Mouse (Mus musculus) embryo, embryonic 10 days (tissue): ENCODE measurements around the gene Ube2o.
A peak's percentile ranks its signal among the peaks of the same experiment; 100 is the strongest.
"Not testable (repeated sequence)": the region's sequence is repeated elsewhere in the genome, so short reads cannot be mapped to it uniquely, and the experiment has no call there.

Source experiments
- DNase-seq: peaks from one replicate; pipeline ENCODE4 v3.0.0-alpha.2; 2015; ENCODE audit warnings: low spot score

Gene Ube2o

GRCm38 (mm10) chr11:116512154-116512553, 69.1 kb downstream of the Ube2o start:
- no peak for DNase-seq

GRCm38 (mm10) chr11:116511301-116511868, 69.9 kb downstream of the Ube2o start:
- DNase-seq, result no peak

- DNase-seq, result peak; percentile 35
Measured at GRCm38 (mm10) chr11:116508689-116509088, 72.6 kb downstream of the Ube2o start.

- DNase-seq, result no peak
Measured at GRCm38 (mm10) chr11:116506151-116506875, 74.9 kb downstream of the Ube2o start.

- no peak for DNase-seq
Measured at GRCm38 (mm10) chr11:116505573-116505972, 75.7 kb downstream of the Ube2o start.

- no peak for DNase-seq
Measured at GRCm38 (mm10) chr11:116504516-116504915, 76.7 kb downstream of the Ube2o start.

- peak; percentile 65 for DNase-seq
Measured at GRCm38 (mm10) chr11:116501005-116501746, 80.1 kb downstream of the Ube2o start.

GRCm38 (mm10) chr11:116499018-116499417, 82.2 kb downstream of the Ube2o start:
- no peak for DNase-seq

GRCm38 (mm10) chr11:116498596-116498995, 82.7 kb downstream of the Ube2o start:
- no peak for DNase-seq

- no peak for DNase-seq
Measured at GRCm38 (mm10) chr11:116497313-116497712, 83.9 kb downstream of the Ube2o start.

GRCm38 (mm10) chr11:116494474-116495174, 86.6 kb downstream of the Ube2o start:
- no peak for DNase-seq

GRCm38 (mm10) chr11:116493795-116494252, 87.4 kb downstream of the Ube2o start, which contains the start of gene Prpsap1:
Gene Prpsap1, minus strand, starts transcription at chr11:116494202.
- DNase-seq, result peak; percentile 82

GRCm38 (mm10) chr11:116493191-116493590, 88.1 kb downstream of the Ube2o start:
- no peak for DNase-seq

- DNase-seq, result not testable (repeated sequence)
Measured at GRCm38 (mm10) chr11:116492507-116492906, 88.7 kb downstream of the Ube2o start.

GRCm38 (mm10) chr11:116491338-116491737, 89.9 kb downstream of the Ube2o start:
- no peak for DNase-seq

GRCm38 (mm10) chr11:116490232-116491107, 90.8 kb downstream of the Ube2o start:
- DNase-seq, result peak; percentile 94

- DNase-seq, result peak; percentile 55
Measured at GRCm38 (mm10) chr11:116489771-116490231, 91.4 kb downstream of the Ube2o start.

GRCm38 (mm10) chr11:116488693-116489375, 92.4 kb downstream of the Ube2o start:
- no peak for DNase-seq

- DNase-seq, result no peak
Measured at GRCm38 (mm10) chr11:116488207-116488606, 93.0 kb downstream of the Ube2o start.
